Mouse (Mus musculus) midbrain, embryonic 12.5 days (tissue): ENCODE results near the gene Map3k13. TPM values are rescaled to one million over a fixed set of nuclear protein-coding genes. Genes with fewer than 3 reads are reported as not detected.

ENCODE experiments used
- ATAC-seq: fragments of 200-750 bp; cut with Nextera tagmentation; 2 replicates; pipeline ENCODE4 v1.8.0; 2017; ENCODE audit warnings: low read depth, moderate TSS enrichment, moderate library complexity; ENCODE audit not compliant: low FRiP score
- H3K27ac ChIP-seq: fragments of 300-500 bp; sonication (generic); replicated peaks from 2 replicates; pipeline ENCODE4 v1.5.1; 2016; ENCODE audit warnings: mild to moderate bottlenecking
- H3K27me3 ChIP-seq: fragments of 300-500 bp; sonication (generic); 2 replicates; pipeline ENCODE4 v1.6.1; 2016; ENCODE audit warnings: mild to moderate bottlenecking
- H3K36me3 ChIP-seq: fragments of 300-500 bp; sonication (generic); 2 replicates; pipeline ENCODE4 v1.6.1; 2016
- H3K4me1 ChIP-seq: fragments of 300-500 bp; sonication (generic); 2 replicates; pipeline ENCODE4 v1.6.1; 2016
- H3K4me2 ChIP-seq: fragments of 300-500 bp; sonication (generic); replicated peaks from 2 replicates; pipeline ENCODE4 v1.6.1; 2016; ENCODE audit warnings: mild to moderate bottlenecking, moderate library complexity
- H3K4me3 ChIP-seq: fragments of 300-500 bp; sonication (generic); 2 replicates; pipeline ENCODE4 v1.5.1; 2016; ENCODE audit warnings: mild to moderate bottlenecking
- H3K9ac ChIP-seq: fragments of 300-500 bp; sonication (generic); replicated peaks from 2 replicates; pipeline ENCODE4 v1.6.1; 2016; ENCODE audit warnings: mild to moderate bottlenecking, moderate library complexity
- H3K9me3 ChIP-seq: fragments of 300-500 bp; sonication (generic); 2 replicates; pipeline ENCODE4 v1.6.1; 2016; ENCODE audit warnings: mild to moderate bottlenecking
- WGBS: fragments of 180-500 bp; shearing (Covaris S2); methylation state at CpG from one replicate; pipeline ENCODE4 v1.1.7; 2016; 5-methylcytosine and 5-hydroxymethylcytosine counted together
- polyA plus RNA-seq: library from polyadenylated mRNA; unstranded; fragments of >200 nt; fragmentation: Nextera tagmentation; extraction: Ambion mirVana; gene quantifications from 2 replicates; pipeline ENCODE4 v1.2.1, GENCODE M21; 2016

Gene Map3k13
- polyA plus RNA-seq: 8.0 and 9.3 TPM in 2 replicates

- H3K9ac ChIP-seq: peak within 1 kb of the TSS; percentile 61
- H3K4me3 ChIP-seq: peak within 1 kb of the TSS; percentile 57
- no peaks in the 10 kb centered on the region for H3K9me3 ChIP-seq
- H3K4me2 ChIP-seq: peak within 1 kb of the TSS; percentile 73
- WGBS: 2% methylated on average over 47 of the region's 47 CpGs
- peaks cover 13% of the 10 kb centered on the region for H3K4me1 ChIP-seq
- no peaks in the 10 kb centered on the region for H3K27me3 ChIP-seq
- ATAC-seq: peak; percentile 98
- H3K27ac ChIP-seq: peak within 1 kb of the TSS; percentile 80
- peaks cover 5% of the 10 kb centered on the region for H3K36me3 ChIP-seq
Observed at GRCm38 (mm10) chr16:21793875-21794696, at the start of gene Map3k13. Gene Map3k13, plus strand, starts transcription at chr16:21794346.

GRCm38 (mm10) chr16:21758447-21758846 is 35.7 kb upstream of the Map3k13 start:
- H3K9ac ChIP-seq: no peak overlapping the region
- no peaks in the 10 kb centered on the region for H3K4me1 ChIP-seq
- no peak overlapping the region for H3K4me3 ChIP-seq
- 87% methylated on average over 1 of the region's 1 CpGs for WGBS
- 0 out of 2 replicates have a peak, but pooled peaks cover 4% of the 10 kb centered on the region for H3K9me3 ChIP-seq
- no peak for ATAC-seq
- no peak overlapping the region for H3K27ac ChIP-seq
- H3K36me3 ChIP-seq: no peaks in the 10 kb centered on the region
- no peak overlapping the region for H3K4me2 ChIP-seq
- no peaks in the 10 kb centered on the region for H3K27me3 ChIP-seq

GRCm38 (mm10) chr16:21768255-21768654 is 25.9 kb upstream of the Map3k13 start:
- ATAC-seq: no peak
- H3K27me3 ChIP-seq: no peaks in the 10 kb centered on the region
- no peak overlapping the region for H3K27ac ChIP-seq
- WGBS: 78% methylated on average over 3 of the region's 3 CpGs
- no peaks in the 10 kb centered on the region for H3K4me1 ChIP-seq
- no peak overlapping the region for H3K4me3 ChIP-seq
- no peak overlapping the region for H3K9ac ChIP-seq
- H3K4me2 ChIP-seq: no peak overlapping the region
- no peaks in the 10 kb centered on the region for H3K9me3 ChIP-seq
- no peaks in the 10 kb centered on the region for H3K36me3 ChIP-seq

GRCm38 (mm10) chr16:21769667-21770066 is 24.5 kb upstream of the Map3k13 start:
- 80% methylated on average over 5 of the region's 5 CpGs for WGBS
- Histone ChIP-seq H3K27me3 (no peaks in the 10 kb centered on the region), H3K36me3 (no peaks in the 10 kb centered on the region), H3K9ac (no peak overlapping the region), H3K9me3 (no peaks in the 10 kb centered on the region), H3K4me2 (no peak overlapping the region), H3K4me1 (no peaks in the 10 kb centered on the region), H3K4me3 (no peak overlapping the region), H3K27ac (no peak overlapping the region)
- ATAC-seq: no peak

- no peak for ATAC-seq
- no peaks in the 10 kb centered on the region for H3K36me3 ChIP-seq
Observed at GRCm38 (mm10) chr16:21774725-21775124, 19.4 kb upstream of the Map3k13 start.

GRCm38 (mm10) chr16:21778293-21778866 is 15.8 kb upstream of the Map3k13 start:
- Histone ChIP-seq H3K36me3 (no peaks in the 10 kb centered on the region), H3K4me2 (peak overlapping the region; percentile 21), H3K4me1 (no peaks in the 10 kb centered on the region), H3K9me3 (no peaks in the 10 kb centered on the region), H3K9ac (no peak overlapping the region), H3K27me3 (no peaks in the 10 kb centered on the region), H3K4me3 (peak overlapping the region; percentile 19; the same call in 1 of the 2 replicates), H3K27ac (no peak overlapping the region)
- ATAC-seq: no peak
- 46% methylated on average over 3 of the region's 3 CpGs for WGBS

More at GRCm38 (mm10) chr16:21774725-21775124, 19.4 kb upstream of the Map3k13 start:
- Histone ChIP-seq H3K27ac (no peak overlapping the region), H3K9me3 (no peaks in the 10 kb centered on the region), H3K4me1 (no peaks in the 10 kb centered on the region), H3K9ac (no peak overlapping the region), H3K27me3 (no peaks in the 10 kb centered on the region), H3K4me2 (no peak overlapping the region), H3K4me3 (no peak overlapping the region)
- 92% methylated on average over 4 of the region's 4 CpGs for WGBS

GRCm38 (mm10) chr16:21779149-21779548 is 15.0 kb upstream of the Map3k13 start:
- Histone ChIP-seq H3K36me3 (no peaks in the 10 kb centered on the region), H3K4me3 (no peak overlapping the region), H3K9ac (no peak overlapping the region), H3K4me2 (no peak overlapping the region), H3K27ac (no peak overlapping the region), H3K27me3 (no peaks in the 10 kb centered on the region), H3K4me1 (no peaks in the 10 kb centered on the region), H3K9me3 (no peaks in the 10 kb centered on the region)
- no peak for ATAC-seq
- 90% methylated on average over 4 of the region's 4 CpGs for WGBS

GRCm38 (mm10) chr16:21781277-21781676 is 12.9 kb upstream of the Map3k13 start:
- Histone ChIP-seq H3K9ac (no peak overlapping the region), H3K4me1 (no peaks in the 10 kb centered on the region), H3K4me3 (no peak overlapping the region), H3K27me3 (no peaks in the 10 kb centered on the region), H3K9me3 (no peaks in the 10 kb centered on the region), H3K27ac (no peak overlapping the region), H3K36me3 (no peaks in the 10 kb centered on the region), H3K4me2 (no peak overlapping the region)
- no peak for ATAC-seq
- 85% methylated on average over 3 of the region's 3 CpGs for WGBS

GRCm38 (mm10) chr16:21781895-21782294 is 12.3 kb upstream of the Map3k13 start:
- Histone ChIP-seq H3K9ac (no peak overlapping the region), H3K4me1 (no peaks in the 10 kb centered on the region), H3K27ac (no peak overlapping the region), H3K4me2 (no peak overlapping the region), H3K36me3 (no peaks in the 10 kb centered on the region), H3K4me3 (no peak overlapping the region), H3K27me3 (no peaks in the 10 kb centered on the region), H3K9me3 (no peaks in the 10 kb centered on the region)
- WGBS: 81% methylated on average over 3 of the region's 3 CpGs
- no peak for ATAC-seq

- no peak overlapping the region for H3K9ac ChIP-seq
- ATAC-seq: no peak
- no peak overlapping the region for H3K4me3 ChIP-seq
- no peak overlapping the region for H3K27ac ChIP-seq
- H3K36me3 ChIP-seq: no peaks in the 10 kb centered on the region
- H3K27me3 ChIP-seq: no peaks in the 10 kb centered on the region
- H3K4me2 ChIP-seq: no peak overlapping the region
- peaks cover 8% of the 10 kb centered on the region for H3K4me1 ChIP-seq
- WGBS: 75% methylated on average over 2 of the region's 2 CpGs
- H3K9me3 ChIP-seq: no peaks in the 10 kb centered on the region
Observed at GRCm38 (mm10) chr16:21782807-21783206, 11.3 kb upstream of the Map3k13 start.

GRCm38 (mm10) chr16:21785000-21785399 is 9.1 kb upstream of the Map3k13 start:
- Histone ChIP-seq H3K4me3 (no peak overlapping the region), H3K9ac (no peak overlapping the region), H3K4me2 (no peak overlapping the region), H3K9me3 (no peaks in the 10 kb centered on the region), H3K4me1 (peaks cover 12% of the 10 kb centered on the region), H3K27ac (no peak overlapping the region), H3K27me3 (0 out of 2 replicates have a peak, but pooled peaks cover 4% of the 10 kb centered on the region), H3K36me3 (no peaks in the 10 kb centered on the region)
- ATAC-seq: no peak
- WGBS: 74% methylated on average over 4 of the region's 4 CpGs

- H3K27me3 ChIP-seq: 0 out of 2 replicates have a peak, but pooled peaks cover 4% of the 10 kb centered on the region
- H3K9ac ChIP-seq: no peak overlapping the region
- no peak overlapping the region for H3K4me3 ChIP-seq
- H3K4me1 ChIP-seq: peaks cover 12% of the 10 kb centered on the region
- H3K4me2 ChIP-seq: no peak overlapping the region
- H3K27ac ChIP-seq: no peak overlapping the region
- no peaks in the 10 kb centered on the region for H3K36me3 ChIP-seq
- ATAC-seq: no peak
- 88% methylated on average over 8 of the region's 8 CpGs for WGBS
- no peaks in the 10 kb centered on the region for H3K9me3 ChIP-seq
Observed at GRCm38 (mm10) chr16:21786317-21786716, 7.8 kb upstream of the Map3k13 start.
